Mouse (Mus musculus) MEL (cell line): ENCODE data around the gene Cisd1. TPM values are rescaled to one million over a fixed set of nuclear protein-coding genes. Genes with fewer than 3 reads are reported as not detected.
A peak's percentile ranks its signal among the peaks of the same experiment; 100 is the strongest.

Experiments
- DNase-seq: peaks from one replicate; pipeline ENCODE4 v3.0.0; 2011; ENCODE audit warnings: low read depth, low spot score
- H3K27ac ChIP-seq: 2 replicates; pipeline ENCODE4 v1.5.1; 2012; ENCODE audit warnings: low read depth, mild to moderate bottlenecking, control low read depth, low read length, moderate library complexity; ENCODE audit not compliant: control insufficient read depth
- H3K27me3 ChIP-seq, 2 experiments: fragments of 150-350 bp in 1 of 2; sonication (generic) in 1 of 2; 2 replicates each; pipeline ENCODE4 v1.6.1; 2012; ENCODE audit warnings: low read length in 2 of 2, mild to moderate bottlenecking in 2 of 2, improper control_type of control experiment in 1 of 2, moderate library complexity in 1 of 2; ENCODE audit not compliant: insufficient read depth in 2 of 2, control insufficient read depth in 1 of 2
- H3K36me3 ChIP-seq, 2 experiments: 2 replicates each; pipeline ENCODE4 v1.6.1; 2012 to 2014; ENCODE audit warnings: low read length in 2 of 2, improper control_type of control experiment in 1 of 2, inconsistent platforms in 1 of 2, mild to moderate bottlenecking in 1 of 2; ENCODE audit not compliant: insufficient read depth in 2 of 2, control insufficient read depth in 1 of 2
- H3K4me1 ChIP-seq, 2 experiments: fragments of 150-350 bp in 1 of 2; sonication (generic) in 1 of 2; 2 replicates each; pipeline ENCODE4 v1.6.1; 2012; ENCODE audit warnings: low read length in 2 of 2, improper control_type of control experiment in 1 of 2, mild to moderate bottlenecking in 1 of 2; ENCODE audit not compliant: insufficient read depth in 2 of 2, control insufficient read depth in 1 of 2
- H3K4me3 ChIP-seq, 2 experiments: fragments of 150-350 bp in 1 of 2; sonication (generic) in 1 of 2; 2 replicates each; pipeline ENCODE4 v1.5.1; 2012; ENCODE audit warnings: low read depth in 2 of 2, low read length in 2 of 2, mild to moderate bottlenecking in 2 of 2, moderate library complexity in 2 of 2, control low read depth in 1 of 2, improper control_type of control experiment in 1 of 2; ENCODE audit not compliant: control insufficient read depth in 1 of 2, insufficient read depth in 1 of 2
- H3K79me2 ChIP-seq: 2 replicates; pipeline ENCODE4 v1.6.1; 2012; ENCODE audit warnings: mild to moderate bottlenecking, low read length, moderate library complexity; ENCODE audit not compliant: control insufficient read depth, poor library complexity, insufficient read depth
- H3K9ac ChIP-seq: 2 replicates; pipeline ENCODE4 v1.6.1; 2012; ENCODE audit warnings: low read depth, mild to moderate bottlenecking, control low read depth, low read length, moderate library complexity; ENCODE audit not compliant: control insufficient read depth, poor library complexity, severe bottlenecking
- H3K9me3 ChIP-seq: fragments of 150-350 bp; sonication (generic); replicated peaks from 2 replicates; pipeline ENCODE4 v1.6.1; 2012; ENCODE audit warnings: mild to moderate bottlenecking, low read length, improper control_type of control experiment, moderate library complexity; ENCODE audit not compliant: insufficient read depth
- CTCF ChIP-seq, 3 experiments: IDR thresholded peaks in 2 of 3; conservative IDR thresholded peaks in 1 of 3; 2 replicates each; pipeline ENCODE4 v1.5.1; 2011 to 2012; ENCODE audit warnings: low read length in 3 of 3, low read depth in 2 of 3, mild to moderate bottlenecking in 2 of 3, improper control_type of control experiment in 1 of 3, inconsistent platforms in 1 of 3, mixed read lengths in 1 of 3, moderate library complexity in 1 of 3; ENCODE audit not compliant: control insufficient read depth in 1 of 3, insufficient read depth in 1 of 3, poor library complexity in 1 of 3, severe bottlenecking in 1 of 3
- E2F4 ChIP-seq: IDR thresholded peaks from 2 replicates; pipeline ENCODE4 v1.6.1; 2011; ENCODE audit warnings: low read depth, low read length, improper control_type of control experiment, borderline replicate concordance
- HCFC1 ChIP-seq: IDR thresholded peaks from 2 replicates; pipeline ENCODE4 v1.6.1; 2012; ENCODE audit warnings: low read depth, mild to moderate bottlenecking, inconsistent platforms, low read length, improper control_type of control experiment, moderate library complexity
- JUND ChIP-seq: IDR thresholded peaks from 2 replicates; pipeline ENCODE4 v1.6.1; 2011; ENCODE audit warnings: low read depth, mild to moderate bottlenecking, improper control_type of control experiment, low read length
- KAT2A ChIP-seq: conservative IDR thresholded peaks from 2 replicates; pipeline ENCODE4 v1.6.1; 2012; ENCODE audit warnings: low read depth, low read length, improper control_type of control experiment, inconsistent platforms
- MXI1 ChIP-seq: IDR thresholded peaks from 2 replicates; pipeline ENCODE4 v1.6.1; 2011; ENCODE audit warnings: mild to moderate bottlenecking, low read depth, low read length, improper control_type of control experiment
- NELFE ChIP-seq: IDR thresholded peaks from 2 replicates; pipeline ENCODE4 v1.6.1; 2011; ENCODE audit warnings: low read depth, low read length, improper control_type of control experiment
- NRF1 ChIP-seq: IDR thresholded peaks from 2 replicates; pipeline ENCODE4 v1.6.1; 2014; ENCODE audit warnings: low read depth, mild to moderate bottlenecking, inconsistent platforms, low read length, improper control_type of control experiment, moderate library complexity; ENCODE audit not compliant: poor library complexity, insufficient read depth, severe bottlenecking
- POLR2AphosphoS5 ChIP-seq: IDR thresholded peaks from 2 replicates; pipeline ENCODE4 v1.6.1; 2012; ENCODE audit warnings: low read depth, borderline replicate concordance, mild to moderate bottlenecking, inconsistent platforms, low read length, moderate library complexity, mixed read lengths
- RCOR1 ChIP-seq: IDR thresholded peaks from 2 replicates; pipeline ENCODE4 v1.6.1; 2012; ENCODE audit warnings: low read depth, mild to moderate bottlenecking, inconsistent platforms, low read length, improper control_type of control experiment
- SIN3A ChIP-seq: IDR thresholded peaks from 2 replicates; pipeline ENCODE4 v1.6.1; 2012; ENCODE audit warnings: low read length, improper control_type of control experiment, inconsistent platforms
- TCF12 ChIP-seq: IDR thresholded peaks from 2 replicates; pipeline ENCODE4 v1.6.1; 2014; ENCODE audit warnings: low read depth, mild to moderate bottlenecking, inconsistent platforms, low read length, improper control_type of control experiment, moderate library complexity
- UBTF ChIP-seq: IDR thresholded peaks from 2 replicates; pipeline ENCODE4 v1.6.1; 2012; ENCODE audit warnings: low read depth, mild to moderate bottlenecking, inconsistent platforms, low read length, improper control_type of control experiment, moderate library complexity, borderline replicate concordance; ENCODE audit not compliant: insufficient read depth
- ZNF384 ChIP-seq: IDR thresholded peaks from 2 replicates; pipeline ENCODE4 v1.6.1; 2012; ENCODE audit warnings: low read depth, mild to moderate bottlenecking, inconsistent platforms, low read length, improper control_type of control experiment
- polyA plus RNA-seq, 2 experiments: library from polyadenylated mRNA; stranded (reverse) in 1 of 2; unstranded in 1 of 2; fragments of >175 nt in 1 of 2; fragments of >200 nt in 1 of 2; gene quantifications; 2 replicates each; pipeline versions ENCODE4 v1.2.1 to v1.2.4; 2012; ENCODE audit warnings: low replicate concordance in 2 of 2, low read depth in 1 of 2; ENCODE audit not compliant: insufficient read length in 2 of 2, insufficient read depth in 1 of 2, missing spikeins in 1 of 2
- total RNA-seq: library from RNA; depleted of rRNA; stranded (reverse); fragments of 300-350 nt; gene quantifications from 2 replicates; pipeline ENCODE4 v1.2.3, GENCODE M21; 2012

The Cisd1 gene
- total and polyA plus RNA-seq, 3 experiments, result 108 to 109 TPM; not detected in 1

GRCm38 (mm10) chr10:71342030-71342805, 2.5 kb downstream of the Cisd1 start:
- no peaks in the 10 kb centered on the region for H3K27me3 ChIP-seq
- H3K27ac ChIP-seq, result no peak overlapping the region
- TF ChIP-seq KAT2A (no peak), RCOR1 (no peak), MXI1 (no peak), CTCF (IDR thresholded peaks at IDR 0.05 in 2 of 3, conservative IDR thresholded peaks at IDR 0.05 in 1 of 3; ENCODE audit: control insufficient read depth in 1 of 3, insufficient read depth in 1 of 3, low read depth in 2 of 3, low read length in 3 of 3, poor library complexity in 1 of 3, severe bottlenecking in 1 of 3) (peak; percentile 29 to 44 (median 30); a peak in 3 of 6 replicates)
- H3K79me2 ChIP-seq, result peaks cover 46% of the 10 kb centered on the region
- no peak overlapping the region for H3K9ac ChIP-seq
- H3K9me3 ChIP-seq, result no peaks in the 10 kb centered on the region
- no peak overlapping the region for H3K4me3 ChIP-seq
- H3K36me3 ChIP-seq, result peaks cover 0 to 29% of the 10 kb centered on the region in 2 experiments; a peak in 2 of 4 replicates
- DNase-seq, result peak; percentile 70
- H3K4me1 ChIP-seq, result peaks cover 10 to 19% of the 10 kb centered on the region in 2 experiments; a peak in 3 of 4 replicates

GRCm38 (mm10) chr10:71341290-71341689, 3.5 kb downstream of the Cisd1 start:
- H3K36me3 ChIP-seq, result peaks cover 0 to 29% of the 10 kb centered on the region in 2 experiments; a peak in 2 of 4 replicates
- peaks cover 7 to 19% of the 10 kb centered on the region in 2 experiments; a peak in 3 of 4 replicates for H3K4me1 ChIP-seq
- no peaks in the 10 kb centered on the region for H3K9me3 ChIP-seq
- H3K79me2 ChIP-seq, result peaks cover 46% of the 10 kb centered on the region
- no peak overlapping the region for H3K9ac ChIP-seq
- no peaks in the 10 kb centered on the region for H3K27me3 ChIP-seq
- H3K27ac ChIP-seq, result no peak overlapping the region
- no peak overlapping the region for H3K4me3 ChIP-seq
- no peak for DNase-seq
- TF ChIP-seq UBTF (no peak), E2F4 (no peak), NRF1 (no peak), ZNF384 (no peak), RCOR1 (no peak), POLR2AphosphoS5 (no peak), JUND (no peak), HCFC1 (no peak), CTCF (IDR thresholded peaks at IDR 0.05 in 2 of 3, conservative IDR thresholded peaks at IDR 0.05 in 1 of 3; ENCODE audit: control insufficient read depth in 1 of 3, insufficient read depth in 1 of 3, low read depth in 2 of 3, low read length in 3 of 3, poor library complexity in 1 of 3, severe bottlenecking in 1 of 3) (no peak), SIN3A (no peak), NELFE (no peak), TCF12 (no peak)
